Mouse (Mus musculus) heart, adult 2 months (tissue): ENCODE results near the gene Trim47.

Experiments used
- CTCF ChIP-seq: fragments of 200-600 bp; IDR thresholded peaks from 2 replicates; pipeline ENCODE4 v1.8.1; 2022; ENCODE audit warnings: antibody characterized with exemption, mild to moderate bottlenecking, moderate library complexity
- EP300 ChIP-seq: fragments of 200-500 bp; IDR thresholded peaks from 2 replicates; pipeline ENCODE4 v1.6.1; 2011; ENCODE audit warnings: low read depth, low read length, control low read depth; ENCODE audit not compliant: insufficient read depth

GRCm38 (mm10) chr11:116176010-116176409 lies 49.0 kb upstream of the Trim47 start:
- TF ChIP-seq EP300 (no peak), CTCF (no peak)
